Comparison of ENCODE assay signal across 13 mouse cellular contexts in the genomic region with DNA sequence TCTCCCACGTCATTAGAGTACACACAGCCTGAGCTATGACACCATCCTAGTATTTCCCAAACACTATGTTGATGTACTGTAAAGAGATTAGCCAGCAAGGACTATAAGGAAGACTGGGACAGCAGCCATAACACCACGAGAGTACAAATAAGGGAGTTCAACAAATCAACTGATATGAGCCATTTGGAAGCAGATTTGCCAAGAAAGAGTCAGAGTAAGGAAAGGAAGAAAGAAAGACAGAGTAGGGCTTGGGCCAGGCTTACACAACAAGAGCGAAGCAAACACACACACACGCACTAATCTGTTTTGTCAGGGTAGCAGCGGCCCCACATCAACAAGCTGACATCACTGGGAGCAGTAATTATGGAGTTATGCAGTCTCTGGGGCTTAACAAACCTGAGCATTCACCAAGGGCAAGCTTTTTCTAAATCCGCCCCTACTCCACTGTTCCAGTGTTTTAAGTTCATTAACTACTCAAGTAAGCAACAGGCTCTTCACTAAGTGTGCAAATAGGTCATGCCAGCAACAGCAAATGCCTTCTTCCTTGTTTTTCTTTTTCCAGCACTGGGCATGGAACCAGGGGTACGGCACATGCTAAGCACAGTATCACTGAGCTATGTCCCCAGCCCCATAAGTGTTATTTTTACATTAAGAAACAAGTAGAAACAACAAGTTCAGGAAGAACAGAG.
A peak's percentile ranks its signal among the peaks of the same experiment; 100 is the strongest.
DNase-seq lines count a peak whose midpoint lies in the region; ATAC-seq lines count a peak whose summit lies in the region.
"Had no signal": no experiment of that assay in that cellular context is flagged by ENCODE, and none has a peak within 500 bp of the region (broad histone marks: within the 10 kb centered on the region; RNA-seq: fewer than 3 reads in every experiment).

No protein-coding gene starts in this region.

- peaks cover 8% of the 10 kb centered on the region for H3K4me1 ChIP-seq in limb, embryonic 12.5 days (replicated peaks)
- peaks cover 4% of the 10 kb centered on the region; the same call in 1 of the 2 replicates for H3K4me1 ChIP-seq in limb, embryonic 10.5 days
- H3K4me1 ChIP-seq in forebrain, embryonic 16.5 days (replicated peaks; ENCODE audit: control insufficient read depth, insufficient read depth, low read length), result no peaks in the 10 kb centered on the region; the same call in 1 of the 2 replicates

- no peak overlapping the region for H3K4me2 ChIP-seq in limb, embryonic 12.5 days
- H3K4me2 ChIP-seq in forebrain, embryonic 16.5 days (ENCODE audit: low read length), result no peak overlapping the region
- H3K4me2 ChIP-seq: embryonic facial prominence, embryonic 12.5 days had no signal

- 0 out of 2 replicates have a peak, but pooled peaks cover 3% of the 10 kb centered on the region for H3K9me3 ChIP-seq in limb, embryonic 12.5 days
- H3K9me3 ChIP-seq in limb, embryonic 10.5 days (replicated peaks), result no peaks in the 10 kb centered on the region
- H3K9me3 ChIP-seq in forebrain, embryonic 16.5 days (ENCODE audit: control insufficient read depth, low read length), result no peaks in the 10 kb centered on the region
- H3K9me3 ChIP-seq: embryonic facial prominence, embryonic 12.5 days had no signal

- no peaks in the 10 kb centered on the region for H3K36me3 ChIP-seq in limb, embryonic 12.5 days
- H3K36me3 ChIP-seq in limb, embryonic 10.5 days, result no peaks in the 10 kb centered on the region
- no peaks in the 10 kb centered on the region for H3K36me3 ChIP-seq in forebrain, embryonic 16.5 days (ENCODE audit: control insufficient read depth, insufficient read depth)
- H3K36me3 ChIP-seq: embryonic facial prominence, embryonic 12.5 days had no signal

- H3K27me3 ChIP-seq in limb, embryonic 12.5 days, result 0 out of 2 replicates have a peak, but pooled peaks cover 2% of the 10 kb centered on the region
- H3K27me3 ChIP-seq in limb, embryonic 10.5 days (ENCODE audit: low read depth, poor library complexity, severe bottlenecking), result no peaks in the 10 kb centered on the region
- H3K27me3 ChIP-seq in forebrain, embryonic 16.5 days (replicated peaks; ENCODE audit: control insufficient read depth, insufficient read depth, low read length), result no peaks in the 10 kb centered on the region
- H3K27me3 ChIP-seq: embryonic facial prominence, embryonic 12.5 days; Patski had no signal

- peak overlapping the region; percentile 12; the same call in 1 of the 2 replicates for H3K27ac ChIP-seq in limb, embryonic 12.5 days
- no peak overlapping the region for H3K27ac ChIP-seq in limb, embryonic 10.5 days
- no peak overlapping the region for H3K27ac ChIP-seq in forebrain, embryonic 16.5 days (ENCODE audit: low read length)
- H3K27ac ChIP-seq: embryonic facial prominence, embryonic 12.5 days had no signal

- intact Hi-C loops in heart, postnatal 14 days (cut with DNase I), result no loop called here

- no peak overlapping the region for H3K9ac ChIP-seq in limb, embryonic 12.5 days (replicated peaks)
- H3K9ac ChIP-seq in forebrain, embryonic 16.5 days (replicated peaks; ENCODE audit: low read depth, low read length), result no peak overlapping the region
- H3K9ac ChIP-seq: embryonic facial prominence, embryonic 12.5 days had no signal

- no peak for ATAC-seq in limb, embryonic 12.5 days (ENCODE audit: insufficient number of reproducible peaks, insufficient read depth, low FRiP score, low TSS enrichment, low read depth)
- ATAC-seq in forebrain, embryonic 16.5 days, result peak; percentile 87
- ATAC-seq: Patski had no signal

- peak; percentile 94 for DNase-seq in heart, adult 11 months
- DNase-seq in heart, postnatal 14 days, result no peak
- DNase-seq in limb, embryonic 10.5 days (ENCODE audit: low spot score), result no peak
- peak; percentile 65 for DNase-seq in retina, postnatal 1 day
- DNase-seq in B cell, adult 2 months, result no peak
- no peak for DNase-seq in frontal cortex, postnatal 25 days (ENCODE audit: low spot score in 2 of 2)
- DNase-seq: cerebellum, adult 11-12 months; gastrocnemius, postnatal 10 days; kidney, postnatal 10 days had no signal

- 82% methylated on average over 7 of the region's 7 CpGs for WGBS in limb, embryonic 12.5 days
- WGBS in limb, embryonic 10.5 days, result 86% methylated on average over 7 of the region's 7 CpGs
- 26% methylated on average over 7 of the region's 7 CpGs for WGBS in forebrain, embryonic 16.5 days

- H3K4me3 ChIP-seq in limb, embryonic 12.5 days (replicated peaks), result no peak overlapping the region
- no peak overlapping the region for H3K4me3 ChIP-seq in limb, embryonic 10.5 days
- no peak overlapping the region for H3K4me3 ChIP-seq in forebrain, embryonic 16.5 days (replicated peaks; ENCODE audit: low read length)
- H3K4me3 ChIP-seq: embryonic facial prominence, embryonic 12.5 days had no signal

Comparison
In these comparisons a context has a peak if more than half of its experiments do, and no peak if none do; other contexts are left out.
1. DNase-seq: peak in heart, adult 11 months (single experiment) and retina, postnatal 1 day (single experiment); none in heart, postnatal 14 days (0 of 2), limb, embryonic 10.5 days (single experiment), B cell, adult 2 months (0 of 2) and frontal cortex, postnatal 25 days (0 of 2).